Comparison of ENCODE assay signal across 8 mouse cellular contexts in genomic region chr3:20520738-20521137, GRCm38 (mm10).
A peak's percentile ranks its signal among the peaks of the same experiment; 100 is the strongest.
DNase-seq lines count a peak whose midpoint lies in the region; ATAC-seq and TF ChIP-seq lines count a peak whose summit lies in the region.
"Had no signal": no experiment of that assay in that cellular context is flagged by ENCODE, and none has a peak within 500 bp of the region (broad histone marks: within the 10 kb centered on the region; RNA-seq: fewer than 3 reads in every experiment).

No protein-coding gene starts in this region.

- no peak overlapping the region for H3K4me3 ChIP-seq in CH12.LX (replicated peaks in 1 of 3; ENCODE audit: low read depth in 2 of 3, low read length in 2 of 3, poor library complexity in 1 of 3)
- no peak overlapping the region for H3K4me3 ChIP-seq in G1E (ENCODE audit: low read depth, low read length)
- no peak overlapping the region for H3K4me3 ChIP-seq in embryonic facial prominence, embryonic 11.5 days (ENCODE audit: low read depth, low read length)

- H3K9me3 ChIP-seq in CH12.LX (replicated peaks; ENCODE audit: low read length) (no peaks in the 10 kb centered on the region), G1E (replicated peaks) (no peaks in the 10 kb centered on the region)
- H3K9me3 ChIP-seq in embryonic facial prominence, embryonic 11.5 days (replicated peaks; ENCODE audit: control insufficient read depth, low read length): no peaks in the 10 kb centered on the region

- peak; percentile 40; the same call in 1 of the 2 replicates for ATAC-seq in G1E (ENCODE audit: extremely low read depth, insufficient number of reproducible peaks, low FRiP score, poor library complexity, severe bottlenecking)
- 0 out of 2 replicates have a peak, but pooled peaks have one; percentile 23 for ATAC-seq in embryonic facial prominence, embryonic 11.5 days (replicated peaks; ENCODE audit: insufficient number of reproducible peaks, low FRiP score, low TSS enrichment, low read depth)

- no peak overlapping the region for H3K4me2 ChIP-seq in CH12.LX (ENCODE audit: insufficient read depth, low read depth, poor library complexity, severe bottlenecking)
- no peak overlapping the region for H3K4me2 ChIP-seq in embryonic facial prominence, embryonic 11.5 days (ENCODE audit: low read depth, low read length)

- H3K4me1 ChIP-seq in CH12.LX (ENCODE audit: control insufficient read depth in 1 of 2, insufficient read depth in 2 of 2) (no peaks in the 10 kb centered on the region), G1E (ENCODE audit: insufficient read depth, low read depth, low read length) (no peaks in the 10 kb centered on the region)
- no peaks in the 10 kb centered on the region for H3K4me1 ChIP-seq in embryonic facial prominence, embryonic 11.5 days (ENCODE audit: control insufficient read depth, insufficient read depth, low read length)

- 48% methylated on average over 6 of the region's 6 CpGs for WGBS in embryonic facial prominence, embryonic 11.5 days

- TF ChIP-seq CTCF in CH12.LX (conservative IDR thresholded peaks at IDR 0.05 in 1 of 2, IDR thresholded peaks at IDR 0.05 in 1 of 2; ENCODE audit: low read depth in 2 of 2, low read length in 2 of 2) (peak; percentile 82 to 98), G1E (IDR thresholded peaks at IDR 0.05; ENCODE audit: low read depth, low read length) (peak; percentile 75)

- H3K79me2 ChIP-seq in CH12.LX (replicated peaks; ENCODE audit: control insufficient read depth, extremely low read depth, insufficient read depth, poor library complexity, severe bottlenecking): no peaks in the 10 kb centered on the region

- H3K36me3 ChIP-seq in CH12.LX (replicated peaks in 1 of 2; ENCODE audit: control insufficient read depth in 1 of 2, insufficient read depth in 1 of 2, low read length in 1 of 2) (no peaks in the 10 kb centered on the region), G1E (replicated peaks) (no peaks in the 10 kb centered on the region)
- H3K36me3 ChIP-seq in embryonic facial prominence, embryonic 11.5 days (replicated peaks; ENCODE audit: control insufficient read depth, insufficient read depth, low read depth, low read length): no peaks in the 10 kb centered on the region

- DNase-seq in layer of hippocampus, adult 11-12 months (ENCODE audit: low spot score): peak; percentile 6
- DNase-seq in layer of hippocampus, adult 8-10 months (ENCODE audit: low spot score in 2 of 2): no peak
- peak; percentile 63 for DNase-seq in CH12.LX (ENCODE audit: extremely low read depth)
- DNase-seq in G1E (ENCODE audit: low spot score): peak; percentile 23
- peak; percentile 80 for DNase-seq in embryonic facial prominence, embryonic 11.5 days (ENCODE audit: low spot score)
- peak; percentile 13 for DNase-seq in naive thymus-derived CD4-positive, alpha-beta T cell, adult 2 months (ENCODE audit: low read depth)
- DNase-seq in spleen, postnatal 36 days (ENCODE audit: low spot score in 2 of 2): no peak

- dilution Hi-C loops in CH12.LX (cut with MboI; ENCODE audit: extremely low pct_ligation_motif_present, extremely low pct_unique_long_range_greater_than_20kb, low sequenced_read_pairs): no loop called here

- no peak overlapping the region for H3K9ac ChIP-seq in CH12.LX (ENCODE audit: insufficient read depth, low read depth)
- H3K9ac ChIP-seq in embryonic facial prominence, embryonic 11.5 days (replicated peaks; ENCODE audit: low read length): no peak overlapping the region

- no peak for TF ChIP-seq EP300 in CH12.LX (IDR thresholded peaks at IDR 0.05; ENCODE audit: low read length)

- H3K27ac ChIP-seq in CH12.LX (ENCODE audit: insufficient read depth, low read depth): no peak overlapping the region
- no peak overlapping the region for H3K27ac ChIP-seq in embryonic facial prominence, embryonic 11.5 days (replicated peaks; ENCODE audit: low read depth, low read length)
- H3K27ac ChIP-seq: macrophage had no signal

- in situ Hi-C loops in CH12.LX (cut with MboI; ENCODE audit: low pct_ligation_motif_present, low pct_unique_long_range_greater_than_20kb, low sequenced_read_pairs): loop anchor here (25.0 kb wide), 1 partner anchor 258 kb away; no protein-coding TSS in a partner anchor

- H3K27me3 ChIP-seq in CH12.LX (replicated peaks) (no peaks in the 10 kb centered on the region), G1E (ENCODE audit: insufficient read depth, low read length) (no peaks in the 10 kb centered on the region)
- no peaks in the 10 kb centered on the region for H3K27me3 ChIP-seq in embryonic facial prominence, embryonic 11.5 days (ENCODE audit: control insufficient read depth, insufficient read depth, low read length)

- peak; percentile 44 for TF ChIP-seq RAD21 in CH12.LX (IDR thresholded peaks at IDR 0.05; ENCODE audit: low read depth, low read length)

- TF ChIP-seq POLR2A in CH12.LX (IDR thresholded peaks at IDR 0.05; ENCODE audit: low read depth, low read length): no peak

TF ChIP-seq in CH12.LX, 34 proteins besides CTCF, POLR2A, EP300 and RAD21:
- no peak for TF ChIP-seq MYC (IDR thresholded peaks at IDR 0.05; ENCODE audit: low read depth, low read length)
- TF ChIP-seq SMC3 (IDR thresholded peaks at IDR 0.05; ENCODE audit: low read depth, low read length): peak; percentile 38
- TF ChIP-seq POLR2AphosphoS2 (IDR thresholded peaks at IDR 0.05; ENCODE audit: low read depth, low read length): no peak
- TF ChIP-seq ZNF384 (IDR thresholded peaks at IDR 0.05; ENCODE audit: low read depth, low read length): peak; percentile 75
- peak; percentile 30; the same call in 1 of the 2 replicates for TF ChIP-seq ELF1 (IDR thresholded peaks at IDR 0.05; ENCODE audit: low read depth, low read length)
- TF ChIP-seq ZC3H11A (IDR thresholded peaks at IDR 0.05; ENCODE audit: low read depth, low read length): no peak
- peak; percentile 44; the same call in 1 of the 2 replicates for TF ChIP-seq MAX (IDR thresholded peaks at IDR 0.05; ENCODE audit: low read length)
- TF ChIP-seq CHD2 (IDR thresholded peaks at IDR 0.05; ENCODE audit: low read length): no peak
- TF ChIP-seq ETS1 (conservative IDR thresholded peaks at IDR 0.05; ENCODE audit: low read depth, low read length): no peak
- no peak for TF ChIP-seq JUN (IDR thresholded peaks at IDR 0.05; ENCODE audit: insufficient read depth, low read depth, low read length)
- no peak for TF ChIP-seq KAT2A (IDR thresholded peaks at IDR 0.05; ENCODE audit: insufficient replicate concordance, low read length)

Comparison
In these comparisons a context has a peak if more than half of its experiments do, and no peak if none do; other contexts are left out.
1. DNase-seq: peak in layer of hippocampus, adult 11-12 months (single experiment), CH12.LX (single experiment), G1E (single experiment), embryonic facial prominence, embryonic 11.5 days (single experiment) and naive thymus-derived CD4-positive, alpha-beta T cell, adult 2 months (single experiment); none in layer of hippocampus, adult 8-10 months (0 of 2) and spleen, postnatal 36 days (0 of 2).